Mouse (Mus musculus) leukemia stem cell, adult 10-12 weeks (primary cell): ENCODE results near the gene H2-T3. TPM values are rescaled to one million over a fixed set of nuclear protein-coding genes. Genes with fewer than 3 reads are reported as not detected.

Experiments used
- polyA plus RNA-seq: library from polyadenylated mRNA; stranded (reverse); fragments of >175 nt; gene quantifications from 2 replicates; pipeline ENCODE4 v1.2.3, GENCODE M21; 2012; ENCODE audit warnings: low replicate concordance

H2-T3 gene
- polyA plus RNA-seq, result not detected in 2 replicates

GRCm38 (mm10) chr17:36190169-36190507 is at the start of gene H2-T3:
TSS of gene H2-T3 (minus strand) at chr17:36190287.

GRCm38 (mm10) chr17:36168039-36168652 is 21.9 kb downstream of the H2-T3 start, which contains the start of gene Gm8909:
TSS of gene Gm8909 (minus strand) at chr17:36168537.

Other genes starting within 250 kb of the H2-T3 start
- 59.2 and 180 TPM in 2 replicates for gene Abcf1, start 220.5 kb downstream of the H2-T3 start, polyA plus RNA-seq
- gene Gnl1, start 210.4 kb downstream of the H2-T3 start, polyA plus RNA-seq, result 57.8 and 75.8 TPM in 2 replicates
- gene Prr3, start 210.1 kb downstream of the H2-T3 start, polyA plus RNA-seq, result 12.4 and 15.2 TPM in 2 replicates
- 13.9 and 21.8 TPM in 2 replicates for gene H2-T24, start 169.7 kb downstream of the H2-T3 start, polyA plus RNA-seq
- 71.1 and 96.8 TPM in 2 replicates for gene H2-T23, start 157.4 kb downstream of the H2-T3 start, polyA plus RNA-seq
- gene H2-T22, start 147.5 kb downstream of the H2-T3 start, polyA plus RNA-seq, result 8.8 and 13.7 TPM in 2 replicates
- gene Gm6034, start 147.3 kb downstream of the H2-T3 start, polyA plus RNA-seq, result not detected in 2 replicates
- 39.1 and 40.3 TPM in 2 replicates for gene Gm11127, start 131.9 kb downstream of the H2-T3 start, polyA plus RNA-seq
- not detected in 2 replicates for gene Gm19684, start 68.6 kb downstream of the H2-T3 start, polyA plus RNA-seq
- 0.30 TPM in 1 of 2 replicates, not detected in the other for gene Gm7030, start 60.9 kb downstream of the H2-T3 start, polyA plus RNA-seq
- 0.54 TPM in 1 of 2 replicates, not detected in the other for gene Gm8909, start 21.8 kb downstream of the H2-T3 start, polyA plus RNA-seq
- 59.6 and 98.6 TPM in 2 replicates for gene Rpp21, start 67.8 kb upstream of the H2-T3 start, polyA plus RNA-seq
- 10.4 and 12.7 TPM in 2 replicates for gene Trim39, start 82.0 kb upstream of the H2-T3 start, polyA plus RNA-seq
- gene H2-M10.2, start 96.2 kb upstream of the H2-T3 start, polyA plus RNA-seq, result not detected in 2 replicates
- gene H2-M10.1, start 135.9 kb upstream of the H2-T3 start, polyA plus RNA-seq, result not detected in 2 replicates
- not detected in 2 replicates for gene H2-M10.3, start 178.1 kb upstream of the H2-T3 start, polyA plus RNA-seq